Mouse (Mus musculus) frontal cortex, postnatal 10 days (tissue): ENCODE measurements around the gene Zfp1.

Experiments
- DNase-seq, 2 experiments: peaks; one replicate each; pipeline ENCODE4 v3.0.0; 2022; ENCODE audit warnings: low spot score in 2 of 2, mixed read lengths in 1 of 2

Gene Zfp1

DNA sequence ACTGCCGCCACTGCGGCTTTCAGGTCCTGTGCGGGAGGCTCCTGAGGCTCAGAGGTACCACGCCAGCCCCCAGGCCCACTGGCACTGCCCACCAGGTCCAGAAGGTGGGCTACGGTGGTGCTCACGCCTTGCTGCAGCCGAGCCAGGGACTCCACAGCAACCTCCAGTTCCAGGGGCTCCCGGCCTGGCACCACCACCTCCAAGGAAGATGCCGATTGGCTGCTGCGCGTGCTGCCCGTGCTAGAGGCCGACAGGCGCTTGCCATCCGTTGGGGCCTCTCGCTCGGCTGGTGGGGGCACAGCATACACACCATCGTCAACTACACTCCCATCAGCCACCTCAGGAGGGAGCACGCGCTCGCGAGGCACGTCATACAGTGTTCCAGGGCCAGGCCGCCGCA is 70.6 kb downstream of the Zfp1 start:
- peak in 1 of 2 experiments; percentile 17 for DNase-seq

DNA sequence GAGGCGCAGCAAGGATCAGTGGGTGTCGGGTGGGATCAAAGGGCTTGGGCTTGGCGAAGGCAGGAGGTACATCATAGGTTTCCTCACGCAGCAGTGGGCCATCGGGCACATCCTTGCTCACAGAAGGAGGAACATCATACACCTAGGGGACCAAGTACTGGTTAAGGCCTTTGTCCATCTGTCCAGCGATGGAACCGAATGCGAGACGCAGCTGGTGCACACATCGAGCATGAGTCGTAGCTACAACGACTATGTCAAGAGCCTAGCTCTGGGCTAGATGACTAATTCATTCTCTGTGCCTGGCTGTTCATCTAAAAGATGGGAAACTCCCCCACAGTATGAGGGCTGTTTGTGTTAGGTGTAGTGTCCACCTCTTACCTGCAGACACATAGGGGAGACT is 71.1 kb downstream of the Zfp1 start:
- DNase-seq, result peak in 1 of 2 experiments; percentile 7

DNA sequence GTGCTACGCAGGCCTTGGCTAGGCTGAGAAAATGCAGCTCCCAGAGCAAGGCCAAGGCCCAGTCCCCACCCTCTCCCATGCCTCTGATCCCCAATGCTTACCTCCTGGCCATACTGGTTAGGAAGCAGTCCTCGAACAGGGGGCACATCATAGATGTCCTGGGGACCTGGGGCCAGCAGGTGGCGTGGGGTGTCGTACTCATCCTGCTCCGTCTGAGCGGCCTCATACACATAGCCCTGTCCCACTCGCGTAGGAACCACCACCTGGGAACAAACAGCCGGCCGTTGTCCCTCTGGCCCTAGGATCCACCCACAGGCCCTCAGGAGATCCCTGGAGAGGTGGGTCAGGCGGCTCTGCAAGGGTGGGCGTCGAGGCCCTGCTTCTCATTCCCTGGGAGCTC is 72.3 kb downstream of the Zfp1 start:
- peak in 1 of 2 experiments; percentile 15 for DNase-seq

DNA sequence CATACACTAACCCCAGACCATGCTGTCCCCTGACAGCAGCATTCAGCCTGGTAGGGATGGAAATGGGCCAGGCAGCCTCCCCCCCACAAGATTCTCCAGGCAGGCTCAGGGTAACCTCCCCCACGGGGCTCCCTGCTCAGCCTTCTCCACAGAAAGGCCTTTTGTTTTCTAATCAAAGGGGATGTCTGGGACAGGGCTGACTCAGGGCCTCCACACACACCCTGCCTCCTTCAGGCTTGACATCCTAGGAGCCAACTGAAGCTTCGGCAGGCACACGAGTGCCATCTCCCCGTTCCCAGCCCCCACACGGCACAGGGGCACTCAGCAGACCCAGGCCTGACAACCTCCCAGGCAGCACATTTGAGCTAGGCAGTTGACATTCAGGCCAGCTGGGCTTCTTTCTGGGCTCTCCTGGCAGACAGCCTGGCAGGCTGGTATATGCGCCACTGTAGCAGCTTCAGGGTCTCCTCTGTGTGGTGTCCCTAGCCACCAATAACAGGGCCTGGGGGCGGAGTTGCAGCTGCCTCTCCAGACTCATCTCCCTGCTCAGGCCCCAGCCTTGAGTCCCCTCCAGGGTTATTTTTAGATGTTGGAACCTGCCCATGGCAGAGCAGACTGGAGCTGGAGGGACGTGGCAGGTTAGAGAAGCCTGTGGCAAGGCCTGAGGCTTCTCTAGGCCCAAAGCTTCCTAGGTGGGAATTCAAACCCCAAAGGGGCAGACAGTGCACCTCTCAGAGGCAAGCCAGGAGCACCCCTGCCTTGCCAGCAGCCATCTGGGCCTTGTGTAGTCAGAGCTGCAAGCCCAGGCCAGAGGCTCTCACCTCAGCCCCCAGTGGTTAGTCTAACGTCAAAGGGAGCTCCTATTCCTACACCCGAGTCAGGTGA is 73.6 kb downstream of the Zfp1 start:
- peak; percentile 71 to 85 for DNase-seq

DNA sequence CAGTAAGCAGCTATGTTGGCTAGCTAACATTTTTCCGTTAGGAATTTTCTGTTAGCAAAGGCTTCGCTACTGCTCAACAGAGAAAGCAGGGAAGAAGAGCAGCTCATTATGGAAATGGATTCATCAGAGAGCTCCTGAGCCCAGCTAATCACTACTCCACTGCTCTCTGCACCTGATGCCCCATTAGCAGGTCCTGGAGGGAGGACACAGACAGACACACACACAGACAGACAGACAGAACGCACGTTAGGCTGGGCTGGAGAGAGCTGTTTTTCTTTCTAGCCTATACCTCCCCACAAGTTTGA is 74.2 kb downstream of the Zfp1 start:
- DNase-seq, result no peak

DNA sequence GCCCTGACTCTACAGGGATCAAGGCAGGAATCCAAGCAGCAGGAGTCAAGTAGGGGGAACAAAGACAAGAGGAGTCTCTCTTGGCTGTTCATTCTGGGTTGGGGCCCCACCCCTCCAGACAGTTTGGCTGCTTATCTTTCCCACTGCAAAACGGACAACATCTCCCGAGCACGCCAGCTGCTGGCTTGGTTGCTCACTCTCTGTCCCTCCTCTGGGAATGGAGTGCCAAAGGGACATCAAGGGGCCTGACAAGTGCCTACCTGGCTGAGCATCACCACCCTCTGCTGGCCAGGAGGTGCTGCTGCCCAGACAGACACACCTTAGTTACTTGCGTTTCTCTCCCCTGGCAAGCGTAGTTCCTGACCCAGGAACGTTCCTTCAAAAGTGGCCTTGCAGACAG is 74.7 kb downstream of the Zfp1 start:
- peak in 1 of 2 experiments; percentile 9 for DNase-seq

DNA sequence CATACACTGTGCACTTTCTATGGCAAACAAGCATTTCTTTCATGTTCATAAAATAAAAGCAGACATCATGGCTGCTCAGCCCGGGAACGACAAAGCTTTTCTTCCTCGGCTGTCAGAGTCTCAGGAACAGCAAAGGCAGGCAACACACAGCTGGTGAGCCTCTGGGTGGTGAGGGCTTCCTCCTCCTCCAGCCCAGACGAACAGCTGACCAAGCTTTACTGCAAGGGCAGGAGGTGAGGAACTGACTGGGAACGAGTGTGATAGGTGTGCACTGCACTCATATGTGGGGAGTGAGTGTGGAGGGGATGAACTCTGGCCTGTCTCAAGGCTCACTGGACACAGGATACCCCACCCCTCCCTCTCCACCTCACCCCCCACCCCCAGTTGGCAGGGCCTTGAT is 75.7 kb downstream of the Zfp1 start:
- peak in 1 of 2 experiments; percentile 6 for DNase-seq

DNA sequence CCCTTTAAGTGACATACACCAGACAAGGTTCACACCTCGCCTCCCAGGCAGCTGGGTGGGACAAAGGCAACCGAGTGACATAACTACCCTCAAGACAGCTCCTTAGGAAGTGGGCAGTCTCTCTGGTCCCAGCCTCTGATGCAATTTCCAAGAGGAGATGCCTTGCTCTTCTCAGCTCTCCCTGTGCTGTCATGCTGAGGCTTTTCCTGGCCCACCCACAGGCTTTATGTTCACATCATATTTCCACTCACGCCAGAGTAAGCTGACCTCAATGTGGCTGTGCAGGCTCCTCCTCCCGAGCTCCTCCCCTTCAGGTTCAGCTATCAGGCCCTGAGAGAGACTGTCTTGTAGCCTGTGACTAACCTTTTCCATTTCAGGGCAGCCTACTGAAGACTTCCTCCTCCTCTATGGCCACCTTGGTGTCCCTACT is 76.9 kb downstream of the Zfp1 start:
- DNase-seq, result no peak
